Mouse (Mus musculus): Measurements from ENCODE around the gene Stim1. TPM values are rescaled to one million over a fixed set of nuclear protein-coding genes. Genes with fewer than 3 reads are reported as not detected.

Stim1 gene
- polyA plus RNA-seq, 1 experiment from 2014 or later, result 32.9 TPM

DNA sequence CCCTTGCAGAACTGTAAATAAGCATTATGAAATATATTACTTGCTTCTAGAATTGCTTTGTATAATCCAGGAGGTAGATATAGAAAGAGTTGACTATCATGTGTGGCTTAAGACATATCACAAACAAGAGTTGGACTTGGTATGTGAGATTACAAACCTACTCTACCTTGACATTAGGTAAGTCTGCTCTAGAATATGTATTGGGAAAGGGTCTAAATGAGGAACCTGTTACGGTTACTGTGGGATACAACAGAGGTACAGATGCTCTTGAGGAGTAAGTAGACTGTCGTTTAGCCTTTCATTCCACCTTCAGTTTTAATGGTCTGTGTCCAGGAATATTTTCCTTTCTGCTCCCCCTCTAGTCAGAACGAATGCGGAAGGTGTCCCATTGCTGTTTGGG lies 34.9 kb downstream of the Stim1 start:
- WGBS (ENCODE audit: missing documents), result 95% methylated on average over 4 of the region's 4 CpGs

DNA sequence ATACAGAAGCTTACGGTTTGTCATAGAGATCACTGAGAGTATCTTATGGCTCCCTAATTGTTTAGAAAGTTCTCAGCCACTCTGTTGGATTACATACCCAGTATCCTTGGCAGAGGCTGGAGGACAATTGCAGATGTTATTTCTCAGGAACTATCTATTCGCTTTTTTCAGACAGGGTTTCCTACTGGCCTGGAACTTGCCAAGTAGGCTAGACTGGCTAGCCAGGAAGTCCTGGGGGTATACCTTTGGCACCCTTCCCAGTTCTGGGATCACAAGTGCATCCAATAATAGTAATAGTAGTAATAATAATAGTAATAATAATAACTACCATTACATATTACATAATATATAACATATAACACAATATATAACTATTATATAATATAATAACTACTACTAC lies 38.0 kb downstream of the Stim1 start:
- Histone ChIP-seq H3K27ac (no peak overlapping the region), H3K36me3 (ENCODE audit: inconsistent target) (no peaks in the 10 kb centered on the region), H3K4me3 (ENCODE audit: inconsistent target) (no peak overlapping the region), H3K79me2 (ENCODE audit: inconsistent target) (no peaks in the 10 kb centered on the region)
- 94% methylated on average over 2 of the region's 2 CpGs for WGBS (ENCODE audit: missing documents)

More for the DNA sequence above, 34.9 kb downstream of the Stim1 start:
- no peak overlapping the region for H3K27ac ChIP-seq
- no peak overlapping the region for H3K4me3 ChIP-seq (ENCODE audit: inconsistent target)
- no peaks in the 10 kb centered on the region for H3K36me3 ChIP-seq (ENCODE audit: inconsistent target)
- no peaks in the 10 kb centered on the region for H3K79me2 ChIP-seq (ENCODE audit: inconsistent target)

DNA sequence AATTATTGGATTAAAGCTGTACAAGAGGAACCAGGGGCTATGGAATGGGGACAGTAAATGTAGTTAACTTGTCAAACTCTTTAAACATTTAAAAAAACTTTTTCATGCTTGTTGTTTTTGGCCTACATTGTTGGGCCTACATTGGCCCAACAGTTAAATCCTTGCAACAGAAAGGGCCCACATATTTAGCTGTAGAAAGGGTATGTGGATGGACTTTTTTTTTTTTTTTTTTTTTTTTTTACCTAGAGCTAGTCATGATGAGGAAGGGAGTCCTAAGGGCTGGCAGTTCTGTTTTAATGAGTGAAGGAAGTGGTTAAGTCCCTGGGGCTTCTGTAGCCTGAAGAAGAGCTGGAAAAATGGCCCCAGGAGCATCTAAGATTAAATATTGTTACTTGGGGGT lies 42.7 kb downstream of the Stim1 start:
- H3K27ac ChIP-seq, result no peak overlapping the region
- H3K79me2 ChIP-seq (ENCODE audit: inconsistent target), result no peaks in the 10 kb centered on the region
- no peak overlapping the region for H3K4me3 ChIP-seq (ENCODE audit: inconsistent target)
- no peaks in the 10 kb centered on the region for H3K36me3 ChIP-seq (ENCODE audit: inconsistent target)

GRCm38 (mm10) chr7:102310821-102311220 lies 43.2 kb downstream of the Stim1 start:
- no peaks in the 10 kb centered on the region for H3K36me3 ChIP-seq (ENCODE audit: inconsistent target)
- no peaks in the 10 kb centered on the region for H3K79me2 ChIP-seq (ENCODE audit: inconsistent target)
- H3K27ac ChIP-seq, result no peak overlapping the region
- 97% methylated on average over 5 of the region's 5 CpGs for WGBS (ENCODE audit: missing documents)
- H3K4me3 ChIP-seq (ENCODE audit: inconsistent target), result no peak overlapping the region

DNA sequence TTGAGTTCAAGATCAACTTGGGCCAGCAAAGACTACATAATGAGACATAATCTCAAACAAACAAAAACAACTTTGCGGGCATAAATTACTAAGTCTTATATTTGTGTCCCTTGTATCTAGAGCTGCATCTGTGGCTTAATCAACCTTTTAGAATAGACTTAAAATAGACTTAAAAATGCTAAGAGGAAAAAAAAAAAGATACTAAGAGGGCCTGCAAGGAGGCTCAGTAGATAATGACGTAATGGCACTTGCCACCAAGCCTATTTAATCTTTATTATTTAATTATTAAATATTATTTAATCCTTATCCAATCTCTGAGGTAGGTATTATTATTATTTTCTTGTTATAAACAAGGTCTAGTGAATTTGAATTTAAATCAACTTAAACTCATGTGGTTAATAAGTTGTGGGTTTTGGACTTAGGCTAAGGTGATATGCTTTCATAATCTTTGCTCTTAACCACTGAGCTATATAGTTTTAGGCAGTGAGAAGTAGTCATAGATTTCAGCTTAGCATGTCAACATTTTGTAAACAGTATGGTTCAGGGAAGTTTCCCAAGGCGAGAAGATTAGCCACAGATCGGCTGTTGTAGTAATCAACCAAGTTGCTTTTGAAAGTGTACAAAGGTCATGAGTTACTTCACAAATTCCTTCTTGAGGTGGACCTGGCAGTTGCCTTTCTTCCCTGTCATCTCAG lies 45.4 kb downstream of the Stim1 start:
- 70% methylated on average over 4 of the region's 4 CpGs for WGBS (ENCODE audit: missing documents)
- no peaks in the 10 kb centered on the region; the same call in 1 of the 2 replicates for H3K79me2 ChIP-seq (ENCODE audit: inconsistent target)
- no peak overlapping the region for H3K4me3 ChIP-seq (ENCODE audit: inconsistent target)
- no peak overlapping the region for H3K27ac ChIP-seq
- H3K36me3 ChIP-seq (ENCODE audit: inconsistent target), result no peaks in the 10 kb centered on the region

GRCm38 (mm10) chr7:102313535-102313863 lies 45.9 kb downstream of the Stim1 start:
- Histone ChIP-seq H3K79me2 (ENCODE audit: inconsistent target) (no peaks in the 10 kb centered on the region; the same call in 1 of the 2 replicates), H3K27ac (no peak overlapping the region), H3K4me3 (ENCODE audit: inconsistent target) (no peak overlapping the region), H3K36me3 (ENCODE audit: inconsistent target) (no peaks in the 10 kb centered on the region)
- WGBS (ENCODE audit: missing documents), result 60% methylated on average over 2 of the region's 2 CpGs

DNA sequence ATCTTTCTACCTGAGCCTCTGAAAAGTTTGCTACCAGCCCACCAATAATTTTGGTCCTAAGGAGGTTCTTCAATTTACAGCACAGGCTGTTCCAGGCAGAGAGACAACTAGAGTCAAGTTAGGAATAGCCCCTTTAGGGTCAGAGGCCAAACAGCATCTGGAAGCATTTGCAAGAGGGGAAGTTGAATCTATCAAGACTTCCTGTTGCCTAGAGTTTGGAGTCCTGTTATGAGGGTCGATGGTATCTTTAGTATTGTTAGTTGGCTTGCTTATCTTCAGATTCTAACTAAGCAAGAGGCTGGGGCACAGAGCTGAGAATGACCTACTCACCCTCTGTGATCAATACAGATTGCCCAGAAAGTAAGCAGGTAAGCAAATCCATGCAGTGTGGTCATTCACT lies 46.5 kb downstream of the Stim1 start:
- Histone ChIP-seq H3K36me3 (ENCODE audit: inconsistent target) (no peaks in the 10 kb centered on the region), H3K27ac (no peak overlapping the region), H3K4me3 (ENCODE audit: inconsistent target) (no peak overlapping the region), H3K79me2 (ENCODE audit: inconsistent target) (no peaks in the 10 kb centered on the region; the same call in 1 of the 2 replicates)
- 0% methylated on average over 1 of the region's 1 CpGs for WGBS (ENCODE audit: missing documents)

DNA sequence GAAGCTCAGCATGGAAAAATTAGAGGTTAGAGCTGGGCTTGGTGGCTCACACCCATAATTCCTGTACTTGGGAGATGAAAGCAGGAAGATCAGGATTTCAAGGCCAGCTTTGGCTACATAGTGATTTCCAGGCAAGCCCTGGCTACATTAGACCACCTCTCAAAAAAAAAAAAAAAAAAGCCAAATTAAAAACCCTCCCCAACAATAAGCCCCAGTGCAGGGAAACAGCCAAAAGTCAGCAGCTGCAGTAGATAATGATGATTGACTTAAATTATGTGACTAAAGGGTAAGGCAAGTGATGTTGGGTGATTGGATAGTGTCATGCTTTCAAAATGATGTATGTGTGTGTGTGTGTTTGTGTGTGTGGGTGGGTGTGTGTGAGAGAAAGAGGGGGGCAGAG lies 47.3 kb downstream of the Stim1 start:
- no peaks in the 10 kb centered on the region; the same call in 1 of the 2 replicates for H3K79me2 ChIP-seq (ENCODE audit: inconsistent target)
- H3K36me3 ChIP-seq (ENCODE audit: inconsistent target), result no peaks in the 10 kb centered on the region
- no peak overlapping the region for H3K4me3 ChIP-seq (ENCODE audit: inconsistent target)
- H3K27ac ChIP-seq, result no peak overlapping the region

- H3K4me3 ChIP-seq (ENCODE audit: inconsistent target), result no peak overlapping the region
- no peaks in the 10 kb centered on the region for H3K36me3 ChIP-seq (ENCODE audit: inconsistent target)
- no peak overlapping the region for H3K27ac ChIP-seq
- WGBS (ENCODE audit: missing documents), result 84% methylated on average over 7 of the region's 7 CpGs
- no peaks in the 10 kb centered on the region; the same call in 1 of the 2 replicates for H3K79me2 ChIP-seq (ENCODE audit: inconsistent target)
These were observed 47.8 kb downstream of the Stim1 start for GRCm38 (mm10) chr7:102315435-102315834.

- Histone ChIP-seq H3K4me3 (ENCODE audit: inconsistent target) (no peak overlapping the region), H3K27ac (no peak overlapping the region), H3K36me3 (ENCODE audit: inconsistent target) (no peaks in the 10 kb centered on the region), H3K79me2 (ENCODE audit: inconsistent target) (no peaks in the 10 kb centered on the region; the same call in 1 of the 2 replicates)
- WGBS (ENCODE audit: missing documents), result 75% methylated on average over 3 of the region's 3 CpGs
These were observed 50.1 kb downstream of the Stim1 start for GRCm38 (mm10) chr7:102317583-102318168.

- no peaks in the 10 kb centered on the region; the same call in 1 of the 2 replicates for H3K79me2 ChIP-seq (ENCODE audit: inconsistent target)
- no peaks in the 10 kb centered on the region for H3K36me3 ChIP-seq (ENCODE audit: inconsistent target)
- H3K27ac ChIP-seq, result no peak overlapping the region
- WGBS (ENCODE audit: missing documents), result 95% methylated on average over 5 of the region's 5 CpGs
- H3K4me3 ChIP-seq (ENCODE audit: inconsistent target), result no peak overlapping the region
These were observed 54.5 kb downstream of the Stim1 start for GRCm38 (mm10) chr7:102322137-102322536.

- no peaks in the 10 kb centered on the region for H3K79me2 ChIP-seq (ENCODE audit: inconsistent target)
- H3K36me3 ChIP-seq (ENCODE audit: inconsistent target), result no peaks in the 10 kb centered on the region
- H3K4me3 ChIP-seq (ENCODE audit: inconsistent target), result no peak overlapping the region
- H3K27ac ChIP-seq, result no peak overlapping the region
These were observed 58.7 kb downstream of the Stim1 start for GRCm38 (mm10) chr7:102326323-102326722.

- Histone ChIP-seq H3K79me2 (ENCODE audit: inconsistent target) (no peaks in the 10 kb centered on the region), H3K36me3 (ENCODE audit: inconsistent target) (no peaks in the 10 kb centered on the region), H3K4me3 (ENCODE audit: inconsistent target) (no peak overlapping the region), H3K27ac (no peak overlapping the region)
- WGBS (ENCODE audit: missing documents), result 94% methylated on average over 5 of the region's 5 CpGs
These were observed 62.7 kb downstream of the Stim1 start for GRCm38 (mm10) chr7:102330270-102330669.

GRCm38 (mm10) chr7:102331476-102331875 lies 63.9 kb downstream of the Stim1 start:
- Histone ChIP-seq H3K79me2 (ENCODE audit: inconsistent target) (no peaks in the 10 kb centered on the region), H3K4me3 (ENCODE audit: inconsistent target) (no peak overlapping the region), H3K36me3 (ENCODE audit: inconsistent target) (no peaks in the 10 kb centered on the region), H3K27ac (no peak overlapping the region)
- WGBS (ENCODE audit: missing documents), result 78% methylated on average over 3 of the region's 3 CpGs

- Histone ChIP-seq H3K79me2 (ENCODE audit: inconsistent target) (no peaks in the 10 kb centered on the region), H3K27ac (no peak overlapping the region), H3K36me3 (ENCODE audit: inconsistent target) (no peaks in the 10 kb centered on the region), H3K4me3 (ENCODE audit: inconsistent target) (no peak overlapping the region)
- 15% methylated on average over 4 of the region's 4 CpGs for WGBS (ENCODE audit: missing documents)
These were observed 66.1 kb downstream of the Stim1 start for GRCm38 (mm10) chr7:102333741-102334140.

DNA sequence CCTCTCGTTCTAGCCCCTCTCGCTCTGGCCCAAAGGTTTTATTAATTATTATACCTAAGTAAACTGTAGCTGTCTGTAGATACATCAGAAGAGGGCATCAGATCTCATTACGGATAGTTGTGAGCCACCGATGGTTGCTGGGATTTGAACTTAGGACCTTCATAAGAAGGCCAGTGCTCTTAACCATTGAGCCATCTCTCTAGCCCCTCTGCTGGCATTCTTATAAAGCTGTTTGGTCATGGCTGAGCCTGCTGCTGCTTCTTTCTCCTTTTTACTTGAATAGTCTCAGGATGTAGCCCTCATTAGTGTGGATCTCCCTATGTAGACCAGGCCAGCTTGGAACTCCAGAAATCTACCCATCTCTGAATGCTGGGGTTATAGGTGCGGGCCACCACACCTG lies 69.7 kb downstream of the Stim1 start:
- Histone ChIP-seq H3K27ac (no peak overlapping the region), H3K79me2 (ENCODE audit: inconsistent target) (no peaks in the 10 kb centered on the region), H3K36me3 (ENCODE audit: inconsistent target) (no peaks in the 10 kb centered on the region), H3K4me3 (ENCODE audit: inconsistent target) (no peak overlapping the region)
- 97% methylated on average over 5 of the region's 5 CpGs for WGBS (ENCODE audit: missing documents)

Measured in macrophage (primary cell).